Mouse (Mus musculus) embryonic facial prominence, embryonic 14.5 days (tissue): ENCODE measurements around the gene Pappa. TPM values are rescaled to one million over a fixed set of nuclear protein-coding genes. Genes with fewer than 3 reads are reported as not detected.

ENCODE experiments used
- ATAC-seq: fragments of 200-750 bp; cut with Nextera tagmentation; 2 replicates; pipeline ENCODE4 v1.8.0; 2017; ENCODE audit warnings: low read depth, moderate number of reproducible peaks, moderate TSS enrichment
- DNase-seq: peaks from one replicate; pipeline ENCODE4 v3.0.0-alpha.2; 2015; ENCODE audit warnings: low spot score
- H3K27ac ChIP-seq: fragments of 300-500 bp; sonication (generic); replicated peaks from 2 replicates; pipeline ENCODE4 v1.5.1; 2014; ENCODE audit warnings: low read depth, mild to moderate bottlenecking, low read length, moderate library complexity
- H3K27me3 ChIP-seq: fragments of 300-500 bp; sonication (generic); replicated peaks from 2 replicates; pipeline ENCODE4 v1.6.1; 2014; ENCODE audit warnings: low read length; ENCODE audit not compliant: control insufficient read depth, insufficient read depth
- H3K36me3 ChIP-seq: fragments of 300-500 bp; sonication (generic); 2 replicates; pipeline ENCODE4 v1.6.1; 2014; ENCODE audit warnings: low read length, mixed read lengths; ENCODE audit not compliant: control insufficient read depth, insufficient read depth
- H3K4me1 ChIP-seq: fragments of 300-500 bp; sonication (generic); 2 replicates; pipeline ENCODE4 v1.6.1; 2014; ENCODE audit warnings: antibody characterized with exemption, low read length; ENCODE audit not compliant: control insufficient read depth, insufficient read depth
- H3K4me2 ChIP-seq: fragments of 300-500 bp; sonication (generic); 2 replicates; pipeline ENCODE4 v1.6.1; 2014; ENCODE audit warnings: low read depth, mild to moderate bottlenecking, low read length, moderate library complexity, mixed read lengths
- H3K4me3 ChIP-seq: fragments of 300-500 bp; sonication (generic); 2 replicates; pipeline ENCODE4 v1.5.1; 2014; ENCODE audit warnings: low read depth, mild to moderate bottlenecking, low read length
- H3K9ac ChIP-seq: fragments of 300-500 bp; sonication (generic); 2 replicates; pipeline ENCODE4 v1.6.1; 2014; ENCODE audit warnings: low read depth, mild to moderate bottlenecking, low read length, moderate library complexity, mixed read lengths
- H3K9me3 ChIP-seq: fragments of 300-500 bp; sonication (generic); 2 replicates; pipeline ENCODE4 v1.6.1; 2016; ENCODE audit warnings: low read length; ENCODE audit not compliant: control insufficient read depth
- WGBS: fragments of 180-500 bp; shearing (Covaris S2); extraction: QIAGEN DNeasy Blood & Tissue Kit; methylation state at CpG from one replicate; pipeline ENCODE4 v1.1.7; 2014; 5-methylcytosine and 5-hydroxymethylcytosine counted together
- polyA plus RNA-seq: library from polyadenylated mRNA; unstranded; fragments of >200 nt; fragmentation: Nextera tagmentation; extraction: Ambion mirVana; gene quantifications from 2 replicates; pipeline ENCODE4 v1.2.1, GENCODE M21; 2014

The Pappa gene
- polyA plus RNA-seq, 1 experiment from 2014 or later, result 1.8 TPM

GRCm38 (mm10) chr4:65187716-65188115, 63.7 kb downstream of the Pappa start:
- no peaks in the 10 kb centered on the region for H3K9me3 ChIP-seq
- no peak overlapping the region for H3K27ac ChIP-seq
- ATAC-seq (no peak), DNase-seq (no peak)
- H3K4me2 ChIP-seq, result no peak overlapping the region
- no peak overlapping the region for H3K9ac ChIP-seq
- no peak overlapping the region for H3K4me3 ChIP-seq
- no peaks in the 10 kb centered on the region for H3K36me3 ChIP-seq
- H3K27me3 ChIP-seq, result no peaks in the 10 kb centered on the region
- H3K4me1 ChIP-seq, result no peaks in the 10 kb centered on the region
- WGBS, result 76% methylated on average over 1 of the region's 1 CpGs

GRCm38 (mm10) chr4:65188921-65189485, 65.0 kb downstream of the Pappa start:
- H3K9ac ChIP-seq, result no peak overlapping the region
- H3K27me3 ChIP-seq, result no peaks in the 10 kb centered on the region
- H3K4me3 ChIP-seq, result no peak overlapping the region
- H3K9me3 ChIP-seq, result no peaks in the 10 kb centered on the region
- WGBS, result 68% methylated on average over 6 of the region's 6 CpGs
- DNase-seq, result no peak
- no peak overlapping the region for H3K4me2 ChIP-seq
- H3K27ac ChIP-seq, result no peak overlapping the region
- no peak for ATAC-seq
- H3K36me3 ChIP-seq, result no peaks in the 10 kb centered on the region
- no peaks in the 10 kb centered on the region for H3K4me1 ChIP-seq

- H3K4me2 ChIP-seq, result no peak overlapping the region
- 48% methylated on average over 3 of the region's 3 CpGs for WGBS
- no peak overlapping the region for H3K27ac ChIP-seq
- ATAC-seq (no peak), DNase-seq (no peak)
- no peaks in the 10 kb centered on the region for H3K27me3 ChIP-seq
- H3K9ac ChIP-seq, result no peak overlapping the region
- no peaks in the 10 kb centered on the region for H3K4me1 ChIP-seq
- no peaks in the 10 kb centered on the region for H3K36me3 ChIP-seq
- no peaks in the 10 kb centered on the region for H3K9me3 ChIP-seq
- H3K4me3 ChIP-seq, result no peak overlapping the region
These were observed 68.8 kb downstream of the Pappa start for GRCm38 (mm10) chr4:65192810-65193209.

GRCm38 (mm10) chr4:65195971-65196370, 72.0 kb downstream of the Pappa start:
- Histone ChIP-seq H3K4me2 (no peak overlapping the region), H3K4me1 (no peaks in the 10 kb centered on the region), H3K36me3 (no peaks in the 10 kb centered on the region), H3K9ac (no peak overlapping the region), H3K4me3 (no peak overlapping the region), H3K27ac (no peak overlapping the region), H3K9me3 (no peaks in the 10 kb centered on the region), H3K27me3 (no peaks in the 10 kb centered on the region)
- no peak for DNase-seq
- ATAC-seq, result no peak
- 82% methylated on average over 1 of the region's 1 CpGs for WGBS

- Histone ChIP-seq H3K9ac (no peak overlapping the region), H3K4me2 (no peak overlapping the region), H3K27ac (no peak overlapping the region), H3K9me3 (no peaks in the 10 kb centered on the region), H3K36me3 (no peaks in the 10 kb centered on the region), H3K27me3 (no peaks in the 10 kb centered on the region), H3K4me1 (no peaks in the 10 kb centered on the region), H3K4me3 (no peak overlapping the region)
- ATAC-seq (no peak), DNase-seq (no peak)
- 76% methylated on average over 5 of the region's 5 CpGs for WGBS
These were observed 79.7 kb downstream of the Pappa start for GRCm38 (mm10) chr4:65203666-65204065.

GRCm38 (mm10) chr4:65205446-65205845, 81.5 kb downstream of the Pappa start:
- Histone ChIP-seq H3K27ac (no peak overlapping the region), H3K9me3 (no peaks in the 10 kb centered on the region), H3K4me3 (no peak overlapping the region), H3K4me2 (no peak overlapping the region), H3K9ac (no peak overlapping the region), H3K36me3 (no peaks in the 10 kb centered on the region), H3K4me1 (no peaks in the 10 kb centered on the region), H3K27me3 (no peaks in the 10 kb centered on the region)
- ATAC-seq (no peak), DNase-seq (no peak)
- WGBS, result 66% methylated on average over 2 of the region's 2 CpGs

GRCm38 (mm10) chr4:65209369-65210015, 85.5 kb downstream of the Pappa start:
- 75% methylated on average over 3 of the region's 3 CpGs for WGBS

GRCm38 (mm10) chr4:65216682-65217081, 92.7 kb downstream of the Pappa start:
- WGBS, result 15% methylated on average over 3 of the region's 3 CpGs
- Histone ChIP-seq H3K4me1 (peaks cover 14% of the 10 kb centered on the region), H3K27ac (no peak overlapping the region), H3K36me3 (no peaks in the 10 kb centered on the region), H3K4me2 (no peak overlapping the region), H3K9me3 (no peaks in the 10 kb centered on the region), H3K4me3 (no peak overlapping the region), H3K9ac (no peak overlapping the region), H3K27me3 (no peaks in the 10 kb centered on the region)
- DNase-seq, result peak; percentile 12
- no peak for ATAC-seq

More at GRCm38 (mm10) chr4:65209369-65210015, 85.5 kb downstream of the Pappa start:
- no peaks in the 10 kb centered on the region for H3K27me3 ChIP-seq
- no peak overlapping the region for H3K4me2 ChIP-seq
- no peaks in the 10 kb centered on the region for H3K36me3 ChIP-seq
- H3K27ac ChIP-seq, result no peak overlapping the region
- H3K4me1 ChIP-seq, result no peaks in the 10 kb centered on the region
- ATAC-seq (no peak), DNase-seq (no peak)
- H3K4me3 ChIP-seq, result no peak overlapping the region
- no peaks in the 10 kb centered on the region for H3K9me3 ChIP-seq
- no peak overlapping the region for H3K9ac ChIP-seq
